Mouse (Mus musculus): Measurements from ENCODE around the gene Arid4a. TPM values are rescaled to one million over a fixed set of nuclear protein-coding genes. Genes with fewer than 3 reads are reported as not detected.
"Not testable (repeated sequence)": the region's sequence is repeated elsewhere in the genome, so short reads cannot be mapped to it uniquely, and the experiment has no call there.

Arid4a gene
- total RNA-seq, 2 experiments from 2014 or later = 17.9 to 41.5 TPM

DNA sequence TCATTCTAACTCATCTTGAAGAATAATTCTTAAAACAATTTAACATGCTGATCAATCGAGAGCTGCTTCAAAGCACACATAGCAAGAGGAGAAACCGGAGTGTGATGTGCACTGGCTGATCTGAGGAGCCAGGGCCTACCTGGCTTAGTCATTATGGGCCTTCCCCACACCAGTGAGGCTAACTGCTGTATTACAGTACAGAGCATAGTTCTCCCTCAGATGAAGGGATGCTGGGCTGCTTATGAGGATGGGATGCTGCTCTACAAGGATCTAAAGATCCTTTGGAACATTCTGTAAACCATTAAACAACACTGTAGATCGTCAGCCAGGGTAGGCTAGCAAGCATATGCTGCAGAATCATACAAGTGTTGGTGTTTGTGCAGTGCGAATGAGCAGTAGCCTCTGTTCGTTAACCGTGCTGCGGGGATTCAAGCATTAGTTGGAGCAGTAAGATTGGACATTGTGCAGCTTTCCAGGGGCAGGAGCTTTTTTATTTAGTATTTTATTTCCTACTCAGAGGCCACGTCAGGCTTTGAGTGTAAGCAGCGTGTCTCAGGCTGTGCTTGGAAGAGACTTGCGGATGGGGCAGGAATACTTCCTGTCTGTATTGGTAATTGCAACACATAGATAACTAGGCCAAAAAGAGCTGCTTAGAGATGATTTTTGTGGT is 33.9 kb downstream of the Arid4a start:
- ATAC-seq (replicated peaks; ENCODE audit: low FRiP score, poor library complexity, severe bottlenecking) = no peak

DNA sequence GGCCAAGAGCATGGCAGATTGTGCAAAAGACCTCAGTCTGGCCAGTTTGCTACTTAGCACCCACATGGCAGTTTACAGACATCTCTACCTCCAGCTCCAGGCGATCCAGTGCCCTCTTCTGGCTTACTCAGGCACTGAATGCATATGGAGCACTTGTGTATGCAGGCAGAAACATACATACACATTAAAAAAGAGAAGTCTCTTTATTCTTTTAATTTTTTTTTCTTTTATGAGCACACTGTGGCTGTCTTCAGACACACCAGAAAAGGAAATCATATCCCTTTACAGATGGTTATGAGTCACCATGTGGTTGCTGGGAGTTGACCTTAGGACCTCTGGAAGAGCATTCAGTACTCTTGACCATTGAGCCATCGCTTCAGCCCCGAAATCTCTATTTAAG is 35.3 kb downstream of the Arid4a start:
- ATAC-seq (replicated peaks; ENCODE audit: low FRiP score, poor library complexity, severe bottlenecking) = 0 out of 2 replicates have a peak, but pooled peaks have one; percentile 70

- no peak for ATAC-seq (replicated peaks; ENCODE audit: low FRiP score, poor library complexity, severe bottlenecking)
Observed at GRCm38 (mm10) chr12:71052341-71052995, 36.7 kb downstream of the Arid4a start.

- ATAC-seq (replicated peaks; ENCODE audit: low FRiP score, poor library complexity, severe bottlenecking) = no peak
Observed at GRCm38 (mm10) chr12:71053031-71053430, 37.2 kb downstream of the Arid4a start.

GRCm38 (mm10) chr12:71053486-71053885 is 37.7 kb downstream of the Arid4a start:
- no peak for ATAC-seq (replicated peaks; ENCODE audit: low FRiP score, poor library complexity, severe bottlenecking)

- no peak for ATAC-seq (replicated peaks; ENCODE audit: low FRiP score, poor library complexity, severe bottlenecking)
Observed at GRCm38 (mm10) chr12:71055537-71055936, 39.7 kb downstream of the Arid4a start.

GRCm38 (mm10) chr12:71059741-71060140 is 44.0 kb downstream of the Arid4a start:
- no peak for ATAC-seq (replicated peaks; ENCODE audit: low FRiP score, poor library complexity, severe bottlenecking)

DNA sequence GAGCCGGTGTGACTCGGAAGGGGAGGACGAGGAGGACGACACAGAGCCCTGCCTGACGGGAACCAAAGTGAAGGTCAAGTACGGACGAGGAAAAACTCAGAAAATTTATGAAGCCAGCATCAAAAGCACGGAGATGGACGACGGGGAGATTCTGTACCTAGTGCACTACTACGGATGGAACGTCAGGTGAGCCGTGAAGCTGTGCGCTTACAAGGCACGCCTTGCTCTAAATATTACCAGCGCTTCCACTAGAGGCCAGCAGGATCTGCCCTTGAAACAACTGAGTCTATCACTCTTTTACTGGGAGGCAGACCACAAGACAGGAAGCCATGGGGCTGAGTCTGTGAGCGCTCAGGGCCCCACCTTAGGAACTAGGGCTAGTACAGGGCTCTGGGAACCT is 54.1 kb downstream of the Arid4a start:
- no peak for ATAC-seq (replicated peaks; ENCODE audit: low FRiP score, poor library complexity, severe bottlenecking)

DNA sequence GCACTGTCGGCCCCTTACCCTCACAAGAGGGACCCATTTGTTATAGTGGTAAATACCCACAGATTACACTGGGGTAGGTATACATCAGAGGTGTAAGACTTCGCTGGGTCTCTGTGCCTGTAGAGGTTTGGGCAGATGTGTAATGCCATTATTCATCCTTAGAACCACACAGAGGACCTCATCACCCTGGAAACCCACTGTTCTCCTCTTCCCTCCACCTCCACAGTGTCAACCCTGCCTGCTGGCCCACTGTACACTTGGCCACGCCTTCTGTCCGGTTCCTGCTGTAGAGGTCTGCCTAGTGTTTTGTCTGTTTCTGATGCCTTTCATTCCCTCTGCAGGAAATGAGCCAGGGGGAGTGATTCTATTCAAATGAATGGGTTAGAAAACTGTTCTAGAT is 56.3 kb downstream of the Arid4a start:
- ATAC-seq (replicated peaks; ENCODE audit: low FRiP score, poor library complexity, severe bottlenecking) = no peak

DNA sequence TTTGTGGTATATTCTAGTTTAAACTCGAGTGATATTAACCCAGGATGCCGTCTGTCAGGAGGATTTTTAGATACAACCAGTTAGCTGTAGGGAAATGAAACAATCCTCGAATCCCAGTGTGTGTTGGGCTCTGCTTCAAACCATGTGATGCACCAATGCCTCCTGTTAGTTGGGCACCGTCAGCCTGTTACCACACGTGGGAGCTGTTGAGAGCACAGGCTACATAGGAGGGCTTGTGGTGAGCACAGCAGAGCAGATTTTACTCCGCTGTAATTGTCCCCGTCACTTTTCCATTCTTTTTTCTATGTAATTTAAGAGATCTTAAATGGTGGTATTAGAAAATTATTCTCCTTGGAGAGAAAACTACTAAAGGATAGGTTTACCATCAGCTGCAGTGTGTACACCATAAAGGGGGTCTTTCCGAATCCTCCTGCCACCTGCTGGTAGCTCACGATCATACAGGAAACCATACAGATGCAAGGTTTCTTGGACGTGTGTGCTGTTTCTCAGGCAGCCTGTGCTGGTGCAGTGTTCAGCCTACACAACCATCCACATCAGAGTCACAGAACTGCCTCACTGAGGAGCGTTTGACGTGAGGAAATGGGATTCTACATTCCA is 57.4 kb downstream of the Arid4a start:
- no peak; the same call in 1 of the 2 replicates for ATAC-seq (replicated peaks; ENCODE audit: low FRiP score, poor library complexity, severe bottlenecking)

DNA sequence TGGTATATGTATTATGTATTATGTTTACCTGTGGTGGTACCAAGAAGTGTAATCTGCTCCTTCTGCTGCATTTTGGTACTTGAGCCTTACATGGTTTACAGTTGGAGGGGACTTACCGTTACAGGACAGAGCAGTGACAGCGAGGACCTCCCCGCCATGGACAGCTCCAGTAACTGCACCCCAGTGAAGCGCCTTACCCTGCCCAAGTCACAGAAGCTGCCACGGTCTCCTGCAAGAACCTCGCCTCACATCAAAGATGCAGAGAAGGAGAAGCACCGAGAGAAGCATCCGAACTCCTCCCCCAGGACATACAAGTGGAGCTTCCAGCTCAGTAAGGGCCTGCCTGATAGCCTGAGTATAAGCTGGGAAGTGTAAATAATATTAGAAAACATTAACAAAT is 70.5 kb downstream of the Arid4a start:
- no peak for ATAC-seq (replicated peaks; ENCODE audit: low FRiP score, poor library complexity, severe bottlenecking)

DNA sequence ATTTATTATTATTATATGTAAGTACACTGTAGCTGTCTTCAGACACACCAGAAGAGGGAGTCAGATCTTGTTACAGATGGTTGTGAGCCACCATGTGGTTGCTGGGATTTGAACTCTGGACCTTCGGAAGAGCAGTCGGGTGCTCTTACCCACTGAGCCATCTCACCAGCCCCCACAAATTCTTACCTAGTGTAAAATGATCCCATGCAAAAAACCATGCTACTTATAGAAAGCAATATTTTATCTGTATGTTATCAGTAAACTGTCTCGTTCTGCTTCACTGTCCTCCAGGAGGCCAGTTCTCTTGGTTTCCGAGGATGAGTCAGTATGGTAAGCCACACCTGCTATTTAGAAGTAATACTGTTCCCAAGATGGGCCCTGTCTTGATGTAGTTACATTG is 88.5 kb downstream of the Arid4a start:
- not testable (repeated sequence) for ATAC-seq (replicated peaks; ENCODE audit: low FRiP score, poor library complexity, severe bottlenecking)

DNA sequence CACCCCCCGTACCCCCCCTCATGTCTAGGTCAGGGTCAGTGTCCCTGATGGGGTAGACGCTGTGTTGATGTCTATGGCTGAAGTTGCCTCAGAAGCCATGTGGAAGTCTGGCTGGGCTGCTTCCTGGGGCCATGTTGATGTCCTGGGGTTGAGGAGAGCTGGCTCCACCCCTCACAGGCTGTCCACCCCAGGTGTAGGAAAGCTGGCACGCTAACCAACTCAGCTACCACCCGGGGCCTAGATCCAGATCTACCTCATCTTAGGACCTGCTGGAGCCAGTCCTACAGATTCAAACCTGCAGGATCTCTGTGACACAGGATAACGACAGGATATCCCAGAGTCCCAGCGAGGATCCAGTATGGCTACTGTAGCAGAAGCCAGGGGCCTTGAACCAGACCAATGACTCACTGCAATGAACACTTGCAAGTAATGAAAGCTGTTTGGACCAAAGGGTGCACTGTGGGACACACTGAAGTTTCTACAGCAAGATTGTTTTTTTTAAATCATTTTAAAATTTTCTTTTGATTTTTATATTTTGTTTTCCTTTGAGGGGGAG is 91.5 kb downstream of the Arid4a start:
- no peak for ATAC-seq (replicated peaks; ENCODE audit: low FRiP score, poor library complexity, severe bottlenecking)

DNA sequence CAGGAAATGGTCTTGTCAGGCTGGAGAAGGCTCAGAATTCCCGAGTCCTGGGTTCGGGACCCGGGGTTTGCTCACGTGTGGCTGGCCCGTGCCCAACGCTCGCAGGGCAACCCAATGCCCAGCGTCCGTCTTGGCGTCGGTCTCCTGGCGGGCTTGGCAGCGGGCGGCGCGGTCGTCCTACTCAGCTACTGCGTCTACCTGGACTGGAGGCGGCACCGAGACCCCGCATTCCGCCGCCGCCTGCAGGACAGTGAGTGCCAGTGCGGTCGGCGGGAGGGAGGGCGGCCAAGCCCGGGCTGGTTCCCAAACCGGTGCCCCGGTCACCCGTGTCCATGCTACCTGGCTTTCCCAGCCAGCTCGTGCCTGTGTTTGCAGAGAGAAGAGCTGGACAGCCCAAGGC is 95.5 kb downstream of the Arid4a start, which contains the start of gene Tomm20l:
Tomm20l (plus strand) TSS at position 98 of the 400 bp plus-strand sequence.
- ATAC-seq (replicated peaks; ENCODE audit: low FRiP score, poor library complexity, severe bottlenecking) = 0 out of 2 replicates have a peak, but pooled peaks have one; percentile 11

GRCm38 (mm10) chr12:71113074-71113473 is 97.3 kb downstream of the Arid4a start:
- peak; percentile 27 for ATAC-seq (replicated peaks; ENCODE audit: low FRiP score, poor library complexity, severe bottlenecking)

DNA sequence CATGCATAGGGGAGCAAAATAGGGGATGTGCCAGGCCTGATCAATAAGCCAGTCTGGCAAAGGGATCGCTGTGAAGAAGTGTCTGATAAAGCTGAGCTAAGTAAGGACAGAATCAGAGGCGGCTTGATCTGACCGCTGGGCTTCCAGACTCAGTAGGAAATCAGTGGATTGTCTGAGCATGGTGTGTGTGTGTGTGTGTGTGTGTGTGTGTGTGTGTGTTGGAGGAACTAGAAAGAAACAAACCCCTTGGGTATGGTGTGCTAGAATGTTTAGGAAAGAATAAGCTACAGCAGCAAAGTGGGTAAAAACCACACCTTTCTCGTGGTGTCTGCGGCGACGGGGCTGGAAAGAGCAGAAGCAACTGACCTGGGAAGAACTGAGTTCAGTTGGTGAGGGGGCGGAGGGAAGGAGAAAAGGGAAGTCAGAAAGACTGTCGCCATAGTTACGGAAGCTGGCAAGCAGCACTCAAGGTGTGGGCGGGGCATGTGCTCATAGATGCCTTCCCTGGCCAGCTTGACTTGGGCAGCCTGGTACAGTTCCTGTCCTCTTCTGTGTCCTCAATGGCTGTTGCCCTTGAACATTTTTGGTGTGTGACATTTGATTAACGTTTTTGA is 98.0 kb downstream of the Arid4a start:
- 0 out of 2 replicates have a peak, but pooled peaks have one; percentile 65 for ATAC-seq (replicated peaks; ENCODE audit: low FRiP score, poor library complexity, severe bottlenecking)

DNA sequence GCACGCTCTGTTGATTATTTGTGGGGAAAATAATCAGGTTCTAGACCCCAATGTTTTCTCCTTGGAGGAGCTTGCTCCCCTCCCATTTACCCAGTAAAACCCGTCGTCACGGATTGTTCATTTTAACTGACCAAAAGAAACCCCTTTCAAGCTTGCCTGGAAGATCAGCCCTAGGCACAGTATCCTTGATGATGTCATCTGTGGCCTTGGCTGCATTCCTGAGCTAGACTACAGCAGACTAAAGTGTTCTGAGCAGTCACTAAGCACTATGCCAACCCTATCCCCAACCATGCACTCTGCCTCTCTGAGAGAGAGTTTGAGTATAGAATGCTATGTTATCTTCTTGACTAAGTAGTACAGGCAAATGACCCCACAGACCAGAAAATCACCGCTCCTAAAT is 100.6 kb downstream of the Arid4a start:
- no peak for ATAC-seq (replicated peaks; ENCODE audit: low FRiP score, poor library complexity, severe bottlenecking)

GRCm38 (mm10) chr12:71122731-71123130 is 106.9 kb downstream of the Arid4a start:
- no peak for ATAC-seq (replicated peaks; ENCODE audit: low FRiP score, poor library complexity, severe bottlenecking)

DNA sequence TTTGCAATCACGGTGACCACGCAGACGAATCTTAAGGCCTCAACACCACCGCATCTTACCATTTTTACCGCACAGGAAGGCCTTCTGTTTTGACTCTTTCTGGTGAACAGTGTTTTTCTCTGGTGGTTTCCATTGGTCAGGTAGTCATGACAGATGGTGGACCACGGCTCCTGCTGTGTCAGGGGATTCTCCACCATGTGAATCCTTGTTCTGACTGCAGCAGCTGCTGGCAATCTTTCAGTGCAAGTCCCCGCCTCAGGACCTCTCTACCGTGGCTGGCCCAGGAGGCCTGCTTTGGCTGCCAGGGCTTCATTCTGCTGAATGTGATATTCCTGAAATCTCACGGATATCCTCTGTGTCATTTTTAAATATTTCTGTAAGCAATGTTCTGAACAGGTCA is 107.5 kb downstream of the Arid4a start:
- ATAC-seq (replicated peaks; ENCODE audit: low FRiP score, poor library complexity, severe bottlenecking) = no peak

GRCm38 (mm10) chr12:71135581-71135980 is 119.8 kb downstream of the Arid4a start:
- no peak for ATAC-seq (replicated peaks; ENCODE audit: low FRiP score, poor library complexity, severe bottlenecking)

Data from erythroblast, adult 5-6 weeks (primary cell).